Mouse (Mus musculus): ENCODE data around the gene E130308A19Rik.

GRCm38 (mm10) chr4:59712451-59712850, 86.4 kb downstream of the E130308A19Rik start:
- TF ChIP-seq EP300 (IDR thresholded peaks at IDR 0.05; ENCODE audit: low read length) (no peak), CTCF (conservative IDR thresholded peaks at IDR 0.05 in 1 of 2, IDR thresholded peaks at IDR 0.05 in 1 of 2; ENCODE audit: low read depth in 2 of 2, low read length in 2 of 2) (no peak), POLR2A (IDR thresholded peaks at IDR 0.05; ENCODE audit: low read depth, low read length) (no peak), MYC (IDR thresholded peaks at IDR 0.05; ENCODE audit: low read depth, low read length) (no peak), ETS1 (conservative IDR thresholded peaks at IDR 0.05; ENCODE audit: low read depth, low read length) (no peak), TCF12 (IDR thresholded peaks at IDR 0.05; ENCODE audit: low read depth, low read length) (no peak), KAT2A (IDR thresholded peaks at IDR 0.05; ENCODE audit: insufficient replicate concordance, low read length) (no peak), ZMIZ1 (IDR thresholded peaks at IDR 0.05; ENCODE audit: low read depth, low read length) (no peak), MEF2A (IDR thresholded peaks at IDR 0.05; ENCODE audit: borderline replicate concordance, low read depth, low read length) (no peak), SIN3A (IDR thresholded peaks at IDR 0.05; ENCODE audit: low read length) (no peak), BHLHE40 (IDR thresholded peaks at IDR 0.05; ENCODE audit: low read depth, low read length) (no peak), RCOR1 (conservative IDR thresholded peaks at IDR 0.05; ENCODE audit: low read depth, low read length) (no peak), GABPA (IDR thresholded peaks at IDR 0.05; ENCODE audit: insufficient replicate concordance, low read depth, low read length) (no peak)

Data from CH12.LX (cell line).